Mouse (Mus musculus): ENCODE results near the gene Tbc1d7. TPM values are rescaled to one million over a fixed set of nuclear protein-coding genes. Genes with fewer than 3 reads are reported as not detected.

Gene Tbc1d7
- polyA plus RNA-seq (2015; fragmentation: Nextera tagmentation; extraction: Ambion mirVana) = 25.4 and 27.5 TPM in 2 replicates

DNA sequence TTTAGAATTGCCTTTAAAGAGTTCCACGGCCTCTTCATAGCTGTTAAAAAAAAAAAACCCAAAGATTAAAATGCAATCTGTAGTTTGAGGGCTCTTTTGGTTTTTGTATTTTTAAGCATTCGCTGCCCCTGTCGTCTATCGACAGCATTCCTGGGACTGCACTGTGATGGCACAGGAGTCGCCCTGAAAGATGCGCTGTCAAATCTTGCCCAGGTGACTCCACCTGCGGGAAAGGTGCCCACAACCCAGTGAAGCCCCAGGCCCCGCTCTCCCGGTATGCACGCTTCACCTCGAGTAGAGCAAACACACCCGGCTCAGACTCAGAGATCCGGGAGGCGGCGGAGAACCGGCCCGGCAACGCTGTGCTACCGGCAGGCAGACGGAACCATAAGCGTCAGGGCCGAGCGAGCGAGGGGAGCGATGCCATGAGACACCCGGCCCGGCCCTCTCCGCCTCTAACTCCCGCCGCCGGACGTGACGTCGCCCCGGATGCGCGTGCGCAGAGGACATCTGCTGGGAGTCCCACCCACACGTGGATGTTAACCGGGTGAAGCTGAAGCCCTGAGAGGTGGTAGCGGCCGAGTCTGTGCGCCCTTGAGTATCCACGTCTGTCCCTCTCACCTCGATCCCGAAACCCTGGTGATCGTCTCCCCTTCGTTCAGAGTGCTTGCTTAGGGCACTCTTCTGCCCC, at the start of gene Tbc1d7:
Gene Tbc1d7 (minus strand): TSS at position 482 of the 691 bp plus-strand sequence.
- DNase-seq (ENCODE audit: low spot score) (peak; percentile 97), ATAC-seq (peak; percentile 99)
- Histone ChIP-seq H3K36me3 (ENCODE audit: insufficient read depth, low read length) (no peaks in the 10 kb centered on the region), H3K4me3 (ENCODE audit: low read depth, low read length) (peak within 1 kb of the TSS; percentile 63), H3K9me3 (ENCODE audit: low read length) (no peaks in the 10 kb centered on the region), H3K27me3 (replicated peaks; ENCODE audit: insufficient read depth, low read length) (no peaks in the 10 kb centered on the region), H3K4me1 (ENCODE audit: insufficient read depth, low read depth, low read length) (0 out of 2 replicates have a peak, but pooled peaks cover 3% of the 10 kb centered on the region), H3K9ac (replicated peaks; ENCODE audit: low read depth) (peak within 1 kb of the TSS; percentile 76), H3K4me2 (replicated peaks; ENCODE audit: low read depth, low read length) (peak within 1 kb of the TSS; percentile 72), H3K27ac (ENCODE audit: low read length) (peak within 1 kb of the TSS; percentile 73)
- under 1% methylated on average over 44 of the region's 48 CpGs for WGBS
- no peak for TF ChIP-seq EP300 (IDR thresholded peaks at IDR 0.05)
- TF ChIP-seq CTCF (IDR thresholded peaks at IDR 0.05) = peak; percentile 12; the same call in 1 of the 2 replicates

DNA sequence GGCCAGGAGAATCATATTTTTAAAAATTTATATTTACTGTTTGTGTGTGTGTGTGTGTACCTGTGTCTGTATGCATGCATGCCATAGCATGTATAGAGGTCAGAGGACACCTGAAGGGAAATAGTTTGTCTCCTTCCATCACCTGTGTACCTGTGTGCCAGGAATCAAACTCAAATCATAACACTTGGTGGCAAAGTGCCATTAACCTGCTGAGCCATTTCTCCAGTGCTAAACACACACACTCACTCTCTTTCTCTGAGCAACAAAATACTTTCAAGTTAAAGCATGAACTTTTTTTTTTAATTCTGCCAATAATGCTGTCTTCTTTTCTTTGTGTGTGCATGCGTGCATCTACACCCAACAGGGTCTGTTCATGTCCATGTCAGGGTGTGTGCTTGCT, 49.3 kb upstream of the Tbc1d7 start:
- Histone ChIP-seq H3K4me2 (replicated peaks; ENCODE audit: low read depth, low read length) (no peak overlapping the region), H3K36me3 (ENCODE audit: insufficient read depth, low read length) (no peaks in the 10 kb centered on the region), H3K27ac (ENCODE audit: low read length) (no peak overlapping the region), H3K4me1 (ENCODE audit: insufficient read depth, low read depth, low read length) (peaks cover 18% of the 10 kb centered on the region), H3K9ac (replicated peaks; ENCODE audit: low read depth) (no peak overlapping the region), H3K9me3 (ENCODE audit: low read length) (no peaks in the 10 kb centered on the region), H3K27me3 (replicated peaks; ENCODE audit: insufficient read depth, low read length) (no peaks in the 10 kb centered on the region), H3K4me3 (ENCODE audit: low read depth, low read length) (no peak overlapping the region)
- TF ChIP-seq EP300 (IDR thresholded peaks at IDR 0.05) (no peak), CTCF (IDR thresholded peaks at IDR 0.05) (no peak)
- DNase-seq (ENCODE audit: low spot score) = no peak
- ATAC-seq = no peak
- 88% methylated on average over 1 of the region's 1 CpGs for WGBS

DNA sequence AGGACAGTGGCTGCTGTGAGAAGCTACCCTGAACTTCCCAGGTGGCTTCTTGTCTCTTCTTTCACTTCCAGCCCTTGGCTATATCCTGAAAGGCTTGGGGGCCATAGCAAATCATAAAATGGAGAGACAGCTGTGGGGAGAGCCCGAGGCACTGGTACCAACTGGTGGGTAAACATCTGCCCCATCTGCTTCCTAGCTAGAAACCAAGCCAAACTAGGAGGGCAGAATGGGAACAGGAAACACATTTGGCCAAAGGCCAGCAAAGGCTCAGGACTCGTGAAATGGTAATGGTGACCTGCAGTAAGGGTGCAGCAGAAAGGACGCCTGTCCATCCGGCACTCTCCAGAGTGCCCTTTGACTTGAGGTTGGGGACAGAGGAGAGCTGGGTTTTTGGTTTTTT, 47.5 kb upstream of the Tbc1d7 start:
- DNase-seq (ENCODE audit: low spot score) = peak; percentile 59
- no peak overlapping the region for H3K4me2 ChIP-seq (replicated peaks; ENCODE audit: low read depth, low read length)
- H3K27me3 ChIP-seq (replicated peaks; ENCODE audit: insufficient read depth, low read length) = no peaks in the 10 kb centered on the region
- 37% methylated on average over 4 of the region's 4 CpGs for WGBS
- 0 out of 2 replicates have a peak overlapping the region, but pooled peaks have one; percentile 1 for H3K27ac ChIP-seq (ENCODE audit: low read length)
- ATAC-seq = peak; percentile 18; the same call in 1 of the 2 replicates
- no peak overlapping the region for H3K4me3 ChIP-seq (ENCODE audit: low read depth, low read length)
- no peak overlapping the region for H3K9ac ChIP-seq (replicated peaks; ENCODE audit: low read depth)
- H3K36me3 ChIP-seq (ENCODE audit: insufficient read depth, low read length) = no peaks in the 10 kb centered on the region
- peaks cover 25% of the 10 kb centered on the region for H3K4me1 ChIP-seq (ENCODE audit: insufficient read depth, low read depth, low read length)
- H3K9me3 ChIP-seq (ENCODE audit: low read length) = no peaks in the 10 kb centered on the region
- no peak for TF ChIP-seq CTCF (IDR thresholded peaks at IDR 0.05)
- TF ChIP-seq EP300 (IDR thresholded peaks at IDR 0.05) = peak; percentile 40; the same call in 1 of the 2 replicates

DNA sequence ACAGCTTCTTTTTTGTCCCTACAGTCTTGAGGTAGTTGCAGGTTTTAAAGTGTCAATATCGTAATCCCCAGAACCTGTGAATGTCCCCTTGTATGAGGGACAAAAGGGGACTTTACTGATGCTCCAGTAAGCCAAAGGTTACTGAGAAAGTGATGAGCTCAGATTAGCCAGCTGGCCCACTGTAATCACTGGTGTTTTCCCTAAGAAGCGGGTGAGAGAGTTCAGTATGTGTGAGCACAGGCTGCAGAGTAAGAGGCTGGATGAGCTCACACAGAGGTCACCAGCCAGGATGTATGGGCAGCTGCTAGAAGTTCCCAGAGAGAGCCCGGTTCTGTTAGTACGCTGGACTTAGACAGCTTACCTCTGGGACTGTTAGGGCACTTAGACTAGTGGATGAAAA, 47.0 kb upstream of the Tbc1d7 start:
- no peak for DNase-seq (ENCODE audit: low spot score)
- H3K4me1 ChIP-seq (ENCODE audit: insufficient read depth, low read depth, low read length) = peaks cover 25% of the 10 kb centered on the region
- TF ChIP-seq CTCF (IDR thresholded peaks at IDR 0.05) (no peak), EP300 (IDR thresholded peaks at IDR 0.05) (no peak)
- no peaks in the 10 kb centered on the region for H3K27me3 ChIP-seq (replicated peaks; ENCODE audit: insufficient read depth, low read length)
- no peaks in the 10 kb centered on the region for H3K36me3 ChIP-seq (ENCODE audit: insufficient read depth, low read length)
- H3K9me3 ChIP-seq (ENCODE audit: low read length) = no peaks in the 10 kb centered on the region
- no peak overlapping the region for H3K4me3 ChIP-seq (ENCODE audit: low read depth, low read length)
- no peak overlapping the region for H3K9ac ChIP-seq (replicated peaks; ENCODE audit: low read depth)
- WGBS = 46% methylated on average over 4 of the region's 4 CpGs
- no peak; the same call in 1 of the 2 replicates for ATAC-seq
- 0 out of 2 replicates have a peak overlapping the region, but pooled peaks have one; percentile 1 for H3K27ac ChIP-seq (ENCODE audit: low read length)
- no peak overlapping the region for H3K4me2 ChIP-seq (replicated peaks; ENCODE audit: low read depth, low read length)

DNA sequence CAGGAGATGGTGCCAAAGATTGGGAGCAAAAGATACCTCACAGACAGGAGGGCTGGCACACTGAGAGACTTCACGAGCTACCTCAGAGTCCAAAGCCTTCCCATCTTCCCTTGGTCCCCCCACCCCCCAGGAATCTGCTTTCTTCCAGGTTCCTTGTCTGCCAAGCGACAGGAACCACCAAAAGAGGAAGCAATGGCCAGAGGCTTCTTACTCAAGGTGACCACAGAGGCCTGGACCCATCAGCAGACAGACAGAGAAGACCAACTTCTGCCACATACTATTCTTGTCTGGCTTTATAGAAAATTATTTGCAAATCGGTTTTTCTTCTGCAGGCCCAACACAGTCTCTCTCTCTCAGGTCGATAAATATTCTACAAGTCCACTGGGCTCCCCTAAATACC, 46.4 kb upstream of the Tbc1d7 start:
- TF ChIP-seq CTCF (IDR thresholded peaks at IDR 0.05) (no peak), EP300 (IDR thresholded peaks at IDR 0.05) (no peak)
- Histone ChIP-seq H3K27me3 (replicated peaks; ENCODE audit: insufficient read depth, low read length) (no peaks in the 10 kb centered on the region), H3K4me3 (ENCODE audit: low read depth, low read length) (no peak overlapping the region), H3K36me3 (ENCODE audit: insufficient read depth, low read length) (no peaks in the 10 kb centered on the region), H3K4me2 (replicated peaks; ENCODE audit: low read depth, low read length) (no peak overlapping the region), H3K27ac (ENCODE audit: low read length) (0 out of 2 replicates have a peak overlapping the region, but pooled peaks have one; percentile 14), H3K9me3 (ENCODE audit: low read length) (no peaks in the 10 kb centered on the region), H3K9ac (replicated peaks; ENCODE audit: low read depth) (no peak overlapping the region), H3K4me1 (ENCODE audit: insufficient read depth, low read depth, low read length) (peaks cover 28% of the 10 kb centered on the region)
- DNase-seq (ENCODE audit: low spot score) (peak; percentile 50), ATAC-seq (no peak)
- WGBS = 64% methylated on average over 4 of the region's 4 CpGs

DNA sequence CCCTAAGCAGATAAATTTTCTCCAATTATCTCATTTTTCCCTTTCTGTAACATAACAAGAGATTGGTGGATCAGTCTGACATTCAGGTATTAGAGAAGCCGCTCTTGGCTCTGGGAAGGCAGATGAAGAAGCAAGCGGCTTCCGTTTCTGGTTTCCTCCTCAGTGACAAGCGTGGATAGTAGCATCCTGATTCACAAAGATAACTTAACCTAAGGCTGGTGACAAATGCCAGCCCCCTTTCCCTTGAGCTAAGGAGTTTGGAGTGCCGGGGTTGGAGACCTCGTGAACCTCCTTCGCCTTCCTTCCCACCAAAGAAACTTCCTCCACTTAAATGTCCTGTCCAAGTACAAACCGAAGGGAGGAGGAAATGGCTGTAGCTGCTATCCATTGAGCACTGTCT, 45.8 kb upstream of the Tbc1d7 start:
- Histone ChIP-seq H3K4me2 (replicated peaks; ENCODE audit: low read depth, low read length) (no peak overlapping the region), H3K9me3 (ENCODE audit: low read length) (no peaks in the 10 kb centered on the region), H3K4me1 (ENCODE audit: insufficient read depth, low read depth, low read length) (peaks cover 31% of the 10 kb centered on the region), H3K4me3 (ENCODE audit: low read depth, low read length) (no peak overlapping the region), H3K36me3 (ENCODE audit: insufficient read depth, low read length) (no peaks in the 10 kb centered on the region), H3K27me3 (replicated peaks; ENCODE audit: insufficient read depth, low read length) (no peaks in the 10 kb centered on the region), H3K9ac (replicated peaks; ENCODE audit: low read depth) (no peak overlapping the region), H3K27ac (ENCODE audit: low read length) (no peak overlapping the region)
- 53% methylated on average over 8 of the region's 8 CpGs for WGBS
- TF ChIP-seq EP300 (IDR thresholded peaks at IDR 0.05) (no peak), CTCF (IDR thresholded peaks at IDR 0.05) (no peak)
- no peak for DNase-seq (ENCODE audit: low spot score)
- ATAC-seq = no peak

All from lung, postnatal 0 days (tissue).